Mouse (Mus musculus): Measurements from ENCODE around the gene Dab2. TPM values are rescaled to one million over a fixed set of nuclear protein-coding genes. Genes with fewer than 3 reads are reported as not detected.

Gene Dab2
- polyA plus RNA-seq, 1 experiment from 2014 or later, result 19.4 TPM

GRCm38 (mm10) chr15:6340347-6340746 lies 40.8 kb downstream of the Dab2 start:
- no peak overlapping the region for H3K9ac ChIP-seq (ENCODE audit: low read depth, low read length)
- WGBS, result 82% methylated on average over 6 of the region's 6 CpGs
- H3K4me2 ChIP-seq (ENCODE audit: low read length), result no peak overlapping the region
- no peaks in the 10 kb centered on the region for H3K4me1 ChIP-seq (ENCODE audit: control insufficient read depth, insufficient read depth, low read length)
- no peaks in the 10 kb centered on the region for H3K36me3 ChIP-seq (ENCODE audit: control insufficient read depth, insufficient read depth, low read length)
- H3K27me3 ChIP-seq (ENCODE audit: control insufficient read depth, insufficient read depth, low read depth, low read length), result no peaks in the 10 kb centered on the region
- H3K4me3 ChIP-seq (ENCODE audit: low read depth, low read length), result no peak overlapping the region
- ATAC-seq, result no peak
- no peak overlapping the region for H3K27ac ChIP-seq (ENCODE audit: low read length)
- H3K9me3 ChIP-seq (replicated peaks; ENCODE audit: control insufficient read depth, low read length, poor library complexity, severe bottlenecking), result no peaks in the 10 kb centered on the region

GRCm38 (mm10) chr15:6341427-6341826 lies 41.8 kb downstream of the Dab2 start:
- Histone ChIP-seq H3K4me1 (ENCODE audit: control insufficient read depth, insufficient read depth, low read length) (no peaks in the 10 kb centered on the region), H3K27ac (ENCODE audit: low read length) (no peak overlapping the region), H3K9me3 (replicated peaks; ENCODE audit: control insufficient read depth, low read length, poor library complexity, severe bottlenecking) (no peaks in the 10 kb centered on the region), H3K4me3 (ENCODE audit: low read depth, low read length) (no peak overlapping the region), H3K9ac (ENCODE audit: low read depth, low read length) (no peak overlapping the region), H3K27me3 (ENCODE audit: control insufficient read depth, insufficient read depth, low read depth, low read length) (no peaks in the 10 kb centered on the region), H3K4me2 (ENCODE audit: low read length) (no peak overlapping the region), H3K36me3 (ENCODE audit: control insufficient read depth, insufficient read depth, low read length) (no peaks in the 10 kb centered on the region)
- ATAC-seq, result no peak
- 92% methylated on average over 6 of the region's 6 CpGs for WGBS

- H3K4me1 ChIP-seq (ENCODE audit: control insufficient read depth, insufficient read depth, low read length), result no peaks in the 10 kb centered on the region
- no peaks in the 10 kb centered on the region for H3K9me3 ChIP-seq (replicated peaks; ENCODE audit: control insufficient read depth, low read length, poor library complexity, severe bottlenecking)
- ATAC-seq, result no peak
- no peaks in the 10 kb centered on the region for H3K36me3 ChIP-seq (ENCODE audit: control insufficient read depth, insufficient read depth, low read length)
- WGBS, result 95% methylated on average over 3 of the region's 3 CpGs
- H3K4me2 ChIP-seq (ENCODE audit: low read length), result no peak overlapping the region
- no peaks in the 10 kb centered on the region for H3K27me3 ChIP-seq (ENCODE audit: control insufficient read depth, insufficient read depth, low read depth, low read length)
- H3K9ac ChIP-seq (ENCODE audit: low read depth, low read length), result no peak overlapping the region
- H3K27ac ChIP-seq (ENCODE audit: low read length), result no peak overlapping the region
- no peak overlapping the region for H3K4me3 ChIP-seq (ENCODE audit: low read depth, low read length)
Observed at GRCm38 (mm10) chr15:6353901-6354300, 54.3 kb downstream of the Dab2 start.

GRCm38 (mm10) chr15:6359859-6360258 lies 60.3 kb downstream of the Dab2 start:
- no peaks in the 10 kb centered on the region for H3K36me3 ChIP-seq (ENCODE audit: control insufficient read depth, insufficient read depth, low read length)
- ATAC-seq, result no peak
- H3K4me2 ChIP-seq (ENCODE audit: low read length), result no peak overlapping the region
- H3K27me3 ChIP-seq (ENCODE audit: control insufficient read depth, insufficient read depth, low read depth, low read length), result no peaks in the 10 kb centered on the region
- no peaks in the 10 kb centered on the region for H3K9me3 ChIP-seq (replicated peaks; ENCODE audit: control insufficient read depth, low read length, poor library complexity, severe bottlenecking)
- whole genome bisulfite sequencing, result 83% methylated on average over 2 of the region's 2 CpGs
- no peak overlapping the region for H3K4me3 ChIP-seq (ENCODE audit: low read depth, low read length)
- no peak overlapping the region for H3K27ac ChIP-seq (ENCODE audit: low read length)
- H3K9ac ChIP-seq (ENCODE audit: low read depth, low read length), result no peak overlapping the region
- no peaks in the 10 kb centered on the region for H3K4me1 ChIP-seq (ENCODE audit: control insufficient read depth, insufficient read depth, low read length)

- Histone ChIP-seq H3K9ac (ENCODE audit: low read depth, low read length) (no peak overlapping the region), H3K27ac (ENCODE audit: low read length) (no peak overlapping the region), H3K36me3 (ENCODE audit: control insufficient read depth, insufficient read depth, low read length) (no peaks in the 10 kb centered on the region), H3K27me3 (ENCODE audit: control insufficient read depth, insufficient read depth, low read depth, low read length) (no peaks in the 10 kb centered on the region), H3K9me3 (replicated peaks; ENCODE audit: control insufficient read depth, low read length, poor library complexity, severe bottlenecking) (no peaks in the 10 kb centered on the region), H3K4me3 (ENCODE audit: low read depth, low read length) (no peak overlapping the region), H3K4me2 (ENCODE audit: low read length) (no peak overlapping the region), H3K4me1 (ENCODE audit: control insufficient read depth, insufficient read depth, low read length) (no peaks in the 10 kb centered on the region)
- no peak for ATAC-seq
- WGBS, result 74% methylated on average over 1 of the region's 1 CpGs
Observed at GRCm38 (mm10) chr15:6369974-6370373, 70.4 kb downstream of the Dab2 start.

GRCm38 (mm10) chr15:6371486-6371885 lies 71.9 kb downstream of the Dab2 start:
- Histone ChIP-seq H3K4me3 (ENCODE audit: low read depth, low read length) (no peak overlapping the region), H3K9me3 (replicated peaks; ENCODE audit: control insufficient read depth, low read length, poor library complexity, severe bottlenecking) (no peaks in the 10 kb centered on the region), H3K4me2 (ENCODE audit: low read length) (no peak overlapping the region), H3K27me3 (ENCODE audit: control insufficient read depth, insufficient read depth, low read depth, low read length) (no peaks in the 10 kb centered on the region), H3K27ac (ENCODE audit: low read length) (no peak overlapping the region), H3K9ac (ENCODE audit: low read depth, low read length) (no peak overlapping the region), H3K36me3 (ENCODE audit: control insufficient read depth, insufficient read depth, low read length) (no peaks in the 10 kb centered on the region), H3K4me1 (ENCODE audit: control insufficient read depth, insufficient read depth, low read length) (no peaks in the 10 kb centered on the region)
- ATAC-seq, result no peak
- 86% methylated on average over 2 of the region's 2 CpGs for WGBS

GRCm38 (mm10) chr15:6375016-6375415 lies 75.4 kb downstream of the Dab2 start:
- Histone ChIP-seq H3K36me3 (ENCODE audit: control insufficient read depth, insufficient read depth, low read length) (no peaks in the 10 kb centered on the region), H3K4me2 (ENCODE audit: low read length) (no peak overlapping the region), H3K9ac (ENCODE audit: low read depth, low read length) (no peak overlapping the region), H3K27me3 (ENCODE audit: control insufficient read depth, insufficient read depth, low read depth, low read length) (no peaks in the 10 kb centered on the region), H3K27ac (ENCODE audit: low read length) (no peak overlapping the region), H3K4me3 (ENCODE audit: low read depth, low read length) (no peak overlapping the region), H3K4me1 (ENCODE audit: control insufficient read depth, insufficient read depth, low read length) (no peaks in the 10 kb centered on the region), H3K9me3 (replicated peaks; ENCODE audit: control insufficient read depth, low read length, poor library complexity, severe bottlenecking) (no peaks in the 10 kb centered on the region)
- 81% methylated on average over 13 of the region's 13 CpGs for whole genome bisulfite sequencing
- ATAC-seq, result no peak

- no peaks in the 10 kb centered on the region for H3K4me1 ChIP-seq (ENCODE audit: control insufficient read depth, insufficient read depth, low read length)
- 83% methylated on average over 5 of the region's 5 CpGs for WGBS
Observed at GRCm38 (mm10) chr15:6376001-6376400, 76.4 kb downstream of the Dab2 start.

GRCm38 (mm10) chr15:6376785-6377184 lies 77.2 kb downstream of the Dab2 start:
- WGBS, result 85% methylated on average over 11 of the region's 11 CpGs
- H3K9ac ChIP-seq (ENCODE audit: low read depth, low read length), result no peak overlapping the region
- H3K4me1 ChIP-seq (ENCODE audit: control insufficient read depth, insufficient read depth, low read length), result no peaks in the 10 kb centered on the region
- no peaks in the 10 kb centered on the region for H3K27me3 ChIP-seq (ENCODE audit: control insufficient read depth, insufficient read depth, low read depth, low read length)
- no peak overlapping the region for H3K4me3 ChIP-seq (ENCODE audit: low read depth, low read length)
- no peaks in the 10 kb centered on the region for H3K36me3 ChIP-seq (ENCODE audit: control insufficient read depth, insufficient read depth, low read length)
- no peaks in the 10 kb centered on the region for H3K9me3 ChIP-seq (replicated peaks; ENCODE audit: control insufficient read depth, low read length, poor library complexity, severe bottlenecking)
- H3K4me2 ChIP-seq (ENCODE audit: low read length), result no peak overlapping the region
- no peak for ATAC-seq
- no peak overlapping the region for H3K27ac ChIP-seq (ENCODE audit: low read length)

More at GRCm38 (mm10) chr15:6376001-6376400, 76.4 kb downstream of the Dab2 start:
- no peak overlapping the region for H3K9ac ChIP-seq (ENCODE audit: low read depth, low read length)
- H3K27ac ChIP-seq (ENCODE audit: low read length), result no peak overlapping the region
- no peaks in the 10 kb centered on the region for H3K36me3 ChIP-seq (ENCODE audit: control insufficient read depth, insufficient read depth, low read length)
- no peak for ATAC-seq
- no peaks in the 10 kb centered on the region for H3K27me3 ChIP-seq (ENCODE audit: control insufficient read depth, insufficient read depth, low read depth, low read length)
- H3K4me3 ChIP-seq (ENCODE audit: low read depth, low read length), result no peak overlapping the region
- H3K4me2 ChIP-seq (ENCODE audit: low read length), result no peak overlapping the region
- no peaks in the 10 kb centered on the region for H3K9me3 ChIP-seq (replicated peaks; ENCODE audit: control insufficient read depth, low read length, poor library complexity, severe bottlenecking)

GRCm38 (mm10) chr15:6384027-6384426 lies 84.4 kb downstream of the Dab2 start:
- no peaks in the 10 kb centered on the region for H3K9me3 ChIP-seq (replicated peaks; ENCODE audit: control insufficient read depth, low read length, poor library complexity, severe bottlenecking)
- no peak overlapping the region for H3K9ac ChIP-seq (ENCODE audit: low read depth, low read length)
- H3K36me3 ChIP-seq (ENCODE audit: control insufficient read depth, insufficient read depth, low read length), result no peaks in the 10 kb centered on the region
- no peak for ATAC-seq
- H3K4me3 ChIP-seq (ENCODE audit: low read depth, low read length), result no peak overlapping the region
- 25% methylated on average over 6 of the region's 6 CpGs for WGBS
- H3K27me3 ChIP-seq (ENCODE audit: control insufficient read depth, insufficient read depth, low read depth, low read length), result no peaks in the 10 kb centered on the region
- H3K4me2 ChIP-seq (ENCODE audit: low read length), result no peak overlapping the region
- H3K4me1 ChIP-seq (ENCODE audit: control insufficient read depth, insufficient read depth, low read length), result peaks cover 6% of the 10 kb centered on the region
- H3K27ac ChIP-seq (ENCODE audit: low read length), result no peak overlapping the region
